Mouse (Mus musculus): ENCODE results near the gene Gm11444. TPM values are rescaled to one million over a fixed set of nuclear protein-coding genes. Genes with fewer than 3 reads are reported as not detected.

Gene Gm11444
- polyA plus RNA-seq, 2 experiments from 2014 or later, result 1.0 TPM; not detected in 1

DNA sequence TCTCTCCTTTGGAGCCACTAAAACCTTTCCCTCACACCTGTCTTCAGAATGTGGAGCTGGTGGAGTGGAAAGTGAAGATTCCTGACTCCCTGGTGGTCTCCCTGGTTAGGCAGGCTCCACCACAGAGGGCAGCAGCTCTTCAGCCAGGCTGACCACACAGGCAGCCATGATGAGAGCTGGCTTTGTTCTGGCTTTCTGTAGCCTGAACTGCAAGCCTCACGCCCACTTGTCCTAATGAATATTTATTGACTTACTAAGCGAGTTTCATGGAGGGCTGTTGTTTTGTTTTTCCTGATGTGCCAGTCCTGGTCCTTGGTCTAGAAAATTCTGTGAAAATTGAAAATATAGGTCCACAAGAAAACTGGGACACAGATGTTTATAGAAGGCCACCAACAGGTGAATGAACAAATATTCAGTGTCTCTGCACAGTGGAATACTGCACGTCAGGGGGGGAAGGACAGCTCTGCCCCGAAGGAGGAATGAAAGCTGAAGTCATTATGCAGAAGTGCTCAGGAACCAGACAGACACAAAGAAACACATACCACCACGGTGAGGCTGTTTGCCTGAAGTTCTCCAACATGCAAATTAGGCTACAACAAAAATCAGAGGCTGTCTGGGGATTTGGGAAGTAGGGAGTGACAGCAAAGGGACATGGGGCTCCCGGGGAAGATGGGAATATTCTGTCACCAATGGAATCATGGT lies 8.0 kb upstream of the Gm11444 start:
- ATAC-seq, result no peak

DNA sequence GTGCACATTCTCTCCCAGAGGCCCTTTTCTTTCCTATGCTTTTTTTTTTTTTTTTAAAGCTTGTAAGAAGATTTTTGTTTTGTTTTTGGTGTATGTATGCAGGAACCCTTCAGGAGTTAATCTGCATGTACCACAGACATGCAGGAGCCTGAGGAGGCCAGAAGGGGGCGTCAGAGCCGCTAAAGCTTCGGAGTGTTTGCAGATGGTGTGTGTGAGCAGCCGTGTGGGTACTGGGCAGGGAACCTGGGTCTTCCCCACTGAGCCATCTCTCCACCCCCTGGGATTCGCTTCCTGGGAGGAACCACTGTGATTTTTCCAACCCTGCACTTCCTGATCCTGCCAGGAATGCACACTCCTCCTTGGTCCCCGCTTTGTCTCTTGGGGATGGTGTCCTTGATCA lies 625 bp upstream of the Gm11444 start:
- no peak for ATAC-seq

DNA sequence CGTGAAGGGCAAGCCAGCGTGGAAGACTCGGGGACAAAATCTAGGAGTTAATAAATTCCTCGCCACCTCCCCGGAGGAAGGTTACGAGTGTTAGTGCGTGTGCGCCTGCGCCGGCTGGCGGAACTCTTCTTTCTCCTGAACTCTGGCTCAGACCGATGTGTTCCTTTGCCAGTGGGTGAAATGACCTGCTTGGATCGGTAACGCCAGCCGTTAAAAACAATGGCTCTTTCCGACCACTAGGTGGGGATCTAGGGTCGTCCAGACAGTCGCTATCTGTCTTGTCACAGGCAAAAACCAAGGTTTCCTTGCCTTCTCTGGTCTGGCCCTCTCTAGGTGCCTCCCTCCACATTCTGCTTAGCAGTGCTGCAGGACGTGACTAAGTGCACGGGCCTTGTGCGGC lies 1.1 kb downstream of the Gm11444 start:
- ATAC-seq, result peak; percentile 36

- no peak for ATAC-seq
Observed at GRCm38 (mm10) chr11:85846509-85846908, 3.6 kb downstream of the Gm11444 start.

GRCm38 (mm10) chr11:85845921-85846320 lies 4.2 kb downstream of the Gm11444 start:
- ATAC-seq, result no peak

DNA sequence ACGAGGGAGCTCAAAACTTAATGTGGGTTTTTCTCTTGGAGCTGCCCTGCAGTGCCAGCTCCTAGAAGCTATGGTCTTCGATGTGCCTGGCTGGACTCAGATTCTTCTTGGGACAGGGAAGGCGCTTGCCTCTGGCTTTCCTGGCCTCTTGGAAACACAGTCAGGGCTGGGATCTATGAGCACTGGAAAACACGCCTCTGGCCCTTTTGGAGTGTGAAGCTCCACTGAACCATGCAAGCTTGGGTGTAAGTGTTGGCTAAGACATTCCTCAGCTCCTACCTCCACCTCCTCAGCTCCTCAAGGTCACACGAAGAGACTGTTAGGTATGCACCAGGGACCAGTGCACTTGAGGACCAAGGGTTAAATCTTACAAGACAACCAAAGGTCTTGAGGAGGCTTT lies 5.2 kb downstream of the Gm11444 start:
- ATAC-seq, result no peak

DNA sequence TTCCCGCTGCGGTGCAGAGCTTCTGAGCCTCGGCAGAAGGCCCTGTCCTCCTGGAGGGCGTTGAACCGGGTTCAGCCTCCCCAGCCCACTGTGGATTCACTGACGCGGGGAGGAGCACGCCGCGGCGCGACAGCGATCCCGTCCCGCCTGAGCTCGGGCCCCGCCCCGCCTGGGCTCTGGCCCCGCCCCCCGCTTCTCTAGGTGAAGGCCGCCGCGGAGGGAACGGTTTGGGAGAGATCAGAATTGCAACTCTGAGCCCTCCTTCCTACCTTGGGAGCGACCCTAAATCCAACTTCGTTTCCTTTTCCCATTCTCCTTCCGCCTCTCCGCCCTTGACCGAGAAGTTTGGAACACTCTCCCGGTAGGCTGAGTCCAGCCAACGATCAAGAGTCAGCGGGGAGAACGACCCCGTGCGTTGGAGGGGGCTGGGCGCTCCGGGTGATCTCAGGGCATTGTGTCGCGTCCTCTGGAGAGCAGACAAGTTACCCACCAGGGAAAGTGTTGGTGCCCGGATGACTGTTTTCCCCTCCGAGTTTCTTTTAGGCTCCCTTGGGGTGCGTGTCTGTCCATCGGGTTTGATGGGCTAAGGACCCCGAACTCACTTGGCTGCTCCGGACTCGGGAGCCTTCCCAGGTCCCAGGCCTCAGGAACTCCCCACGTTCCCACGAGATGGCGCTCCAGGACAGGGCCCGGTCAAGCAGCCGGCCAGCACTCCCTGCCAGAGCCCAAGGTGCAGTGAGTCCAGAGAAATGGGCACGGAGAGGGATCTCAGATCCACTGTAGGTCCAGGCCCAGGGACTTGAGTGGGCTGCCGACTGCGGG lies 5.8 kb downstream of the Gm11444 start:
- no peak for ATAC-seq

GRCm38 (mm10) chr11:85843347-85843692 lies 6.8 kb downstream of the Gm11444 start:
- ATAC-seq, result no peak

- ATAC-seq, result no peak
Observed at GRCm38 (mm10) chr11:85842596-85843346, 7.4 kb downstream of the Gm11444 start.

GRCm38 (mm10) chr11:85841980-85842379 lies 8.2 kb downstream of the Gm11444 start:
- peak; percentile 34 for ATAC-seq

- no peak for ATAC-seq
Observed at GRCm38 (mm10) chr11:85841211-85841681, 8.9 kb downstream of the Gm11444 start.

GRCm38 (mm10) chr11:85840803-85841145 lies 9.4 kb downstream of the Gm11444 start:
- ATAC-seq, result no peak

- ATAC-seq, result no peak
Observed at GRCm38 (mm10) chr11:85840031-85840802, 9.9 kb downstream of the Gm11444 start.

DNA sequence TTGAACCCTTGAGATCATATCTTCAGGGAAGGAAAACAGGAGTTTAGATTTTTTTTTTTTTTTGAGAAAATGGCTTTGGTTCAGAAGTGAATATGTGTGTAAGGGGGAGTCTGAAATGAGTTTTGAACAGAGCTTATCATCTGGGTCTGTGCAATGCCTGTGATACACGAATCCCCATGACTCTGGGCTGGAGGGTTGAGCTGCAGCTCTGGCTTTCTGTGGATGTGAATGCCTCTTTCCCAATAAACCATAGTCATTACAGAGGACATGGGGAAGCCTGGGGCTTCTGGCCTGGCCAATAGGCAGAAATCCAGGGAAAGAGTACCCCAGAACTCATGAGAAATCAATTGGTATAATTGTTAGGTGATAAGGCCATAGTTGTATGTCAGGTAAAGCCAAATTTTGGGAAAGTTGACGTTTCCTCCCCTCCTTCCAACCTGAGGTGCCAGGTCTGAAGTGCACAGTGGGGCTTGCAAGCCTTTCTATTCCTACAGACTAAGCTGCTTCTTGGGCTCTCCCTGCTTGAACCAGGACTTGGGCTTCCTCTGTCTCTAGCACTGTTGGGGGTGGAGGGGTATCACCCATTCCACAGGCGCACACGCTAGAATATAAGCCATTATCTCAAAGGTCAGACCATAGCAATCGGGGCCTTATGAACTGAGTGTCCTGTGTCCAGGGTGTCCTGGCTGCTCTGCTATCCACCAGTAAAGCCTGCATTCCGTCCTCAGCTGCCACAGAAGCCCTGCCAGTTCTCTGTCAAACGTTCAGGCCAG lies 10.7 kb downstream of the Gm11444 start:
- ATAC-seq, result no peak

- no peak for ATAC-seq
Observed at GRCm38 (mm10) chr11:85838424-85839257, 11.5 kb downstream of the Gm11444 start.

DNA sequence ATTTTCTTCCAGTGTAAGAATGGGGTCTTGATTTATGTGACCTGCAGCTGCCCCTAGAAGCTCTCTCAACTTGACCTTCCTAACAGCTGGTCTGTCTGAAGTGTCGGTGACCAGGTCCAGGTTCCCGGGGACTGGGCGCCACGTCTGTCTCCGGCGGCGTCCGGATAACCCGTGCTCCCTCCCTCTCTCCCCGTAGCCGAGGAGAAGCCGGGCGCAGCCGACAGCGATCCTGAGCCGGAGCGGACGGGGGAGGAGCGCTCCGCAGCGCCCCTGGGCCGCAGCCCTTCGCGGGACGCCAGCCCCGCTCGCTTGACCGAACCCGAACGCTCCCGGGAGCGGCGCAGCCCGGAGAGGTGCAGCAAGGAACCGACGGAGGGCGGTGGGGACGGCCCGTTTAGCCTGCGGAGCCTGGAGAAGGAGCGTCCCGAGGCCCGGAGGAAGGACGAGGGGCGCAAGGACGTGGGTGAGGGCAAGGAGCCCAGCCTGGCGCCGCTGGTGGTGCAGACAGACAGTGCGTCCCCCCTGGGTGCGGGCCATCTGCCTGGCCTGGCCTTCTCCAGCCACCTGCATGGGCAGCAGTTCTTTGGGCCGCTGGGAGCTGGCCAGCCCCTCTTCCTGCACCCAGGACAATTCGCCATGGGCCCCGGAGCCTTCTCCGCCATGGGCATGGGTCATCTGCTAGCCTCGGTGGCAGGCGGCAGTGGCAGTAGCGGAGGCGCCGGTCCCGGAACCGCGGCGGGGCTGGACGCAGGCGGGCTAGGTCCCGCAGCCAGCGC lies 12.3 kb downstream of the Gm11444 start:
- no peak for ATAC-seq

- no peak for ATAC-seq
Observed at GRCm38 (mm10) chr11:85837291-85837647, 12.9 kb downstream of the Gm11444 start.

DNA sequence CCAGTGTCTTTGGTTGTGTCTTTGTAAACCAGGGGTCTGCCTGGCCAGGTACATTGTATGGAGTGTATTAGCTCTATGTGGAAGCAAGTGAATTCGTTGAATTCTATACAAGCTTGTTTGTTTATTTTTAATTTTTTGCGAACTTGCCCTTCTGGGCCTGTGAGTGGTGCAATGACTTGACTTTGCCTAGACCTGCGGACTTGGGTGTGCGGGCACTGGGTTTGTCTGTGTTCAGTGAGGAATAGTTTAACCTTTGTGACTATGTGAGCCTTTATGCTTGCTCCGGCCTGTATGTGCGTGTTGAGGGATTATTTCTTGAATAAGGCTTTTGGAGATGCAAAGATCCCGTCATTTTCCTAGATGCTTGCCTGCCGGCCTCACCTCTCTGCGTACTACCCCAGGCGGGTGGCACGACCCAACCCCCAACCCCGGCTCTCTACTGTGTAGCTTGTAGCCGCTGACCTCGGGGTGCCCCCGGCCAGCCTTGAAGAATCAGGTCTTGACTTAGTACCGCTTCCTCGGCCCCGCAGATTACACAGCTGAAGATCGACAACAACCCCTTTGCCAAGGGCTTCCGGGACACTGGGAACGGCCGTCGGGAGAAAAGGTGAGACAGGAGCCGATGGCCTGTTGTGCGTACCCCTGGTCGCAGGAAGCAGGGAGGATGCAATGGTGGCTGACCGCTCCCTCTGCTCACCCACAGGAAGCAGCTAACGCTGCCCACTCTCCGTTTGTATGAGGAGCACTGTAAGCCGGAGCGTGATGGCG lies 13.4 kb downstream of the Gm11444 start:
- ATAC-seq, result no peak

Data from activated CD4-positive, CD25-positive, alpha-beta regulatory T cell, adult 4 months (primary cell).